Mouse (Mus musculus) ES-E14 (cell line): Measurements from ENCODE around the gene Pwwp2a.

Experiments used
- HCFC1 ChIP-seq: IDR thresholded peaks from 2 replicates; pipeline ENCODE4 v1.6.1; 2012; ENCODE audit warnings: low read length, inconsistent platforms, borderline replicate concordance; ENCODE audit not compliant: insufficient read depth
- ZC3H11A ChIP-seq: IDR thresholded peaks from 2 replicates; pipeline ENCODE4 v1.6.1; 2012; ENCODE audit warnings: low read depth, mild to moderate bottlenecking, inconsistent platforms, low read length, borderline replicate concordance
- ZNF384 ChIP-seq: IDR thresholded peaks from 2 replicates; pipeline ENCODE4 v1.6.1; 2012; ENCODE audit warnings: low read depth, low read length, inconsistent platforms

GRCm38 (mm10) chr11:43723411-43723810, 41.6 kb downstream of the Pwwp2a start:
- no peak for TF ChIP-seq HCFC1
- no peak for TF ChIP-seq ZNF384
- TF ChIP-seq ZC3H11A = no peak
